Mouse (Mus musculus) frontal cortex, adult (tissue): ENCODE measurements around the gene Cobll1.

Source experiments
- ATAC-seq: cut with Nextera tagmentation; 2 replicates; pipeline ENCODE4 v1.9.2; 2017; ENCODE audit warnings: mild to moderate bottlenecking, moderate library complexity, mixed read lengths; ENCODE audit not compliant: low TSS enrichment

Cobll1 gene

GRCm38 (mm10) chr2:65147431-65147830 is 91.8 kb downstream of the Cobll1 start:
- no peak for ATAC-seq

GRCm38 (mm10) chr2:65145421-65146117 is 93.6 kb downstream of the Cobll1 start:
- peak; percentile 85 for ATAC-seq

- ATAC-seq: no peak
Measured at GRCm38 (mm10) chr2:65141093-65141661, 98.0 kb downstream of the Cobll1 start.

- ATAC-seq: 0 out of 2 replicates have a peak, but pooled peaks have one; percentile 38
Measured at GRCm38 (mm10) chr2:65140330-65140922, 98.8 kb downstream of the Cobll1 start.

GRCm38 (mm10) chr2:65139606-65140329 is 99.4 kb downstream of the Cobll1 start:
- no peak for ATAC-seq

GRCm38 (mm10) chr2:65138992-65139391 is 100.2 kb downstream of the Cobll1 start:
- ATAC-seq: no peak

GRCm38 (mm10) chr2:65126141-65126783 is 112.9 kb downstream of the Cobll1 start:
- ATAC-seq: peak; percentile 64

GRCm38 (mm10) chr2:65123702-65124101 is 115.5 kb downstream of the Cobll1 start:
- no peak for ATAC-seq

GRCm38 (mm10) chr2:65121435-65121834 is 117.8 kb downstream of the Cobll1 start:
- no peak for ATAC-seq

GRCm38 (mm10) chr2:65121012-65121411 is 118.2 kb downstream of the Cobll1 start:
- ATAC-seq: no peak

GRCm38 (mm10) chr2:65120112-65120511 is 119.1 kb downstream of the Cobll1 start:
- no peak for ATAC-seq

- ATAC-seq: no peak
Measured at GRCm38 (mm10) chr2:65119667-65120066, 119.5 kb downstream of the Cobll1 start.

GRCm38 (mm10) chr2:65119076-65119475 is 120.1 kb downstream of the Cobll1 start:
- ATAC-seq: no peak

GRCm38 (mm10) chr2:65117859-65118258 is 121.3 kb downstream of the Cobll1 start:
- no peak for ATAC-seq

- no peak for ATAC-seq
Measured at GRCm38 (mm10) chr2:65116428-65117125, 122.6 kb downstream of the Cobll1 start.

GRCm38 (mm10) chr2:65113191-65113590 is 126.0 kb downstream of the Cobll1 start:
- no peak for ATAC-seq

- ATAC-seq: no peak
Measured at GRCm38 (mm10) chr2:65104569-65104968, 134.6 kb downstream of the Cobll1 start.

GRCm38 (mm10) chr2:65103801-65104200 is 135.4 kb downstream of the Cobll1 start:
- ATAC-seq: no peak

- no peak for ATAC-seq
Measured at GRCm38 (mm10) chr2:65101388-65101787, 137.8 kb downstream of the Cobll1 start.

- no peak for ATAC-seq
Measured at GRCm38 (mm10) chr2:65100001-65100400, 139.2 kb downstream of the Cobll1 start.

- no peak for ATAC-seq
Measured at GRCm38 (mm10) chr2:65095571-65095970, 143.6 kb downstream of the Cobll1 start.
